Mouse (Mus musculus) cerebellum, adult 9-10 months (tissue): Measurements from ENCODE around the gene Tmem50b.
A peak's percentile ranks its signal among the peaks of the same experiment; 100 is the strongest.

Experiments used
- DNase-seq: peaks from one replicate; pipeline ENCODE4 v3.0.0; 2022

Tmem50b gene

GRCm38 (mm10) chr16:91564580-91565291, 32.9 kb downstream of the Tmem50b start:
- no peak for DNase-seq

GRCm38 (mm10) chr16:91561541-91562457, 35.8 kb downstream of the Tmem50b start:
- no peak for DNase-seq

- DNase-seq, result peak; percentile 34
Measured at GRCm38 (mm10) chr16:91561099-91561498, 36.5 kb downstream of the Tmem50b start.

- DNase-seq, result no peak
Measured at GRCm38 (mm10) chr16:91557693-91558092, 39.9 kb downstream of the Tmem50b start.

GRCm38 (mm10) chr16:91557214-91557613, 40.4 kb downstream of the Tmem50b start:
- DNase-seq, result no peak

GRCm38 (mm10) chr16:91556659-91557058, 40.9 kb downstream of the Tmem50b start:
- no peak for DNase-seq

GRCm38 (mm10) chr16:91555017-91555605, 42.5 kb downstream of the Tmem50b start:
- no peak for DNase-seq

- DNase-seq, result no peak
Measured at GRCm38 (mm10) chr16:91553625-91554024, 44.0 kb downstream of the Tmem50b start.

- DNase-seq, result no peak
Measured at GRCm38 (mm10) chr16:91552072-91552471, 45.5 kb downstream of the Tmem50b start.

- DNase-seq, result no peak
Measured at GRCm38 (mm10) chr16:91551081-91551524, 46.5 kb downstream of the Tmem50b start.

GRCm38 (mm10) chr16:91549616-91550015, 48.0 kb downstream of the Tmem50b start:
- no peak for DNase-seq

GRCm38 (mm10) chr16:91548996-91549395, 48.6 kb downstream of the Tmem50b start:
- DNase-seq, result no peak

GRCm38 (mm10) chr16:91548586-91548985, 49.0 kb downstream of the Tmem50b start:
- DNase-seq, result no peak

GRCm38 (mm10) chr16:91547974-91548373, 49.6 kb downstream of the Tmem50b start:
- DNase-seq, result no peak

GRCm38 (mm10) chr16:91546836-91547741, 50.5 kb downstream of the Tmem50b start, which contains the start of gene Ifngr2:
Gene Ifngr2 (plus strand): TSS chr16:91547072.
- peak; percentile 51 for DNase-seq

GRCm38 (mm10) chr16:91546391-91546835, 51.2 kb downstream of the Tmem50b start:
- DNase-seq, result peak; percentile 43

- no peak for DNase-seq
Measured at GRCm38 (mm10) chr16:91545597-91546281, 51.9 kb downstream of the Tmem50b start.

- DNase-seq, result no peak
Measured at GRCm38 (mm10) chr16:91543619-91544018, 54.0 kb downstream of the Tmem50b start.

- DNase-seq, result no peak
Measured at GRCm38 (mm10) chr16:91541573-91542081, 56.0 kb downstream of the Tmem50b start.

GRCm38 (mm10) chr16:91538513-91538912, 59.1 kb downstream of the Tmem50b start:
- DNase-seq, result no peak

- no peak for DNase-seq
Measured at GRCm38 (mm10) chr16:91538051-91538450, 59.5 kb downstream of the Tmem50b start.
